Mouse (Mus musculus): ENCODE data around the gene Dlg1. TPM values are rescaled to one million over a fixed set of nuclear protein-coding genes. Genes with fewer than 3 reads are reported as not detected.

Dlg1 gene
- 100 to 1,000 TPM in 1 of 4 experiments, 10 to 100 TPM in 3; 79.4 to 105 (median 85.4) TPM for total RNA-seq (2022)

- DNase-seq, result peak; percentile 83
Measured at GRCm38 (mm10) chr16:31663379-31664286, at the start of gene Dlg1. Dlg1 (plus strand) TSS chr16:31663443.

GRCm38 (mm10) chr16:31616382-31616781 lies 46.9 kb upstream of the Dlg1 start:
- DNase-seq, result no peak

GRCm38 (mm10) chr16:31617128-31617527 lies 46.1 kb upstream of the Dlg1 start:
- no peak for DNase-seq

- no peak for DNase-seq
Measured at GRCm38 (mm10) chr16:31617823-31618371, 45.3 kb upstream of the Dlg1 start.

- no peak for DNase-seq
Measured at GRCm38 (mm10) chr16:31618671-31619070, 44.6 kb upstream of the Dlg1 start.

- peak; percentile 48 for DNase-seq
Measured at GRCm38 (mm10) chr16:31619675-31620335, 43.4 kb upstream of the Dlg1 start.

- DNase-seq, result no peak
Measured at GRCm38 (mm10) chr16:31622356-31622755, 40.9 kb upstream of the Dlg1 start.

- DNase-seq, result no peak
Measured at GRCm38 (mm10) chr16:31623136-31623535, 40.1 kb upstream of the Dlg1 start.

- no peak for DNase-seq
Measured at GRCm38 (mm10) chr16:31624749-31625148, 38.5 kb upstream of the Dlg1 start.

GRCm38 (mm10) chr16:31626331-31626730 lies 36.9 kb upstream of the Dlg1 start:
- no peak for DNase-seq

GRCm38 (mm10) chr16:31630381-31630780 lies 32.9 kb upstream of the Dlg1 start:
- DNase-seq, result no peak

- no peak for DNase-seq
Measured at GRCm38 (mm10) chr16:31631046-31631445, 32.2 kb upstream of the Dlg1 start.

GRCm38 (mm10) chr16:31634371-31634770 lies 28.9 kb upstream of the Dlg1 start:
- DNase-seq, result no peak

GRCm38 (mm10) chr16:31638393-31638792 lies 24.9 kb upstream of the Dlg1 start:
- no peak for DNase-seq

- no peak for DNase-seq
Measured at GRCm38 (mm10) chr16:31639946-31640345, 23.3 kb upstream of the Dlg1 start.

GRCm38 (mm10) chr16:31641776-31642175 lies 21.5 kb upstream of the Dlg1 start:
- DNase-seq, result no peak

GRCm38 (mm10) chr16:31647221-31647620 lies 16.0 kb upstream of the Dlg1 start:
- no peak for DNase-seq

- DNase-seq, result no peak
Measured at GRCm38 (mm10) chr16:31650788-31651187, 12.5 kb upstream of the Dlg1 start.

GRCm38 (mm10) chr16:31651541-31651940 lies 11.7 kb upstream of the Dlg1 start:
- DNase-seq, result no peak

GRCm38 (mm10) chr16:31652115-31652843 lies 11.0 kb upstream of the Dlg1 start:
- DNase-seq, result peak; percentile 77

- no peak for DNase-seq
Measured at GRCm38 (mm10) chr16:31653616-31654015, 9.6 kb upstream of the Dlg1 start.

GRCm38 (mm10) chr16:31654021-31654420 lies 9.2 kb upstream of the Dlg1 start:
- DNase-seq, result peak; percentile 50

- DNase-seq, result peak; percentile 48
Measured at GRCm38 (mm10) chr16:31655531-31655930, 7.7 kb upstream of the Dlg1 start.

Data from adrenal gland, adult 8-10 months (tissue).